Mouse (Mus musculus) T-cell, adult 2 months (primary cell): ENCODE measurements around the gene Ift27.

ENCODE experiments used
- DNase-seq: peaks from one replicate; pipeline ENCODE4 v3.0.0; 2022; ENCODE audit warnings: low spot score

Gene Ift27

GRCm38 (mm10) chr15:78172256-78172898 lies 1.5 kb downstream of the Ift27 start:
- DNase-seq: peak; percentile 52

- DNase-seq: peak; percentile 53
Observed at GRCm38 (mm10) chr15:78171651-78172050, 2.3 kb downstream of the Ift27 start.

GRCm38 (mm10) chr15:78170708-78171107 lies 3.2 kb downstream of the Ift27 start:
- DNase-seq: peak; percentile 74

- no peak for DNase-seq
Observed at GRCm38 (mm10) chr15:78169566-78169965, 4.3 kb downstream of the Ift27 start.

DNA sequence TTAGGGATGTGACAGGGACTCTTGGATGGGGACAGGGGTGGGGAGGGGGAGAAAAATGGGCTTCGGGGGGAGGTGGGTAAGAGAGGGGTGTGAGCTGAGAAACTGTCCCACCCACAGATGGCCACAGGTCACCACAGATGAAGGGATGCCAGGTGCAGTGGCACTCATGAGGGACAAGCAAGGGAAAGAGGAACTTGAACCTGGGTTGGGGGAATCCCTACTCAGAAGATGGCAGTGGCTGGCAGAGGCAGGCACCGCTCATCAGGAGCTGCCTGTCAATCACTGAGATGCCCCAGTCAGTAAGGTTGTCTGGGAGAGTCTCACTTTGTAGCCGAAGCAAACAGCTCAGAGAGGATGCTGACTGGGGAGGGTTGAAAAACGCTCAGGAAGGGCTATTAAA lies 8.6 kb downstream of the Ift27 start:
- no peak for DNase-seq

GRCm38 (mm10) chr15:78164466-78164865 lies 9.4 kb downstream of the Ift27 start:
- no peak for DNase-seq

GRCm38 (mm10) chr15:78161946-78162345 lies 12.0 kb downstream of the Ift27 start:
- no peak for DNase-seq

DNA sequence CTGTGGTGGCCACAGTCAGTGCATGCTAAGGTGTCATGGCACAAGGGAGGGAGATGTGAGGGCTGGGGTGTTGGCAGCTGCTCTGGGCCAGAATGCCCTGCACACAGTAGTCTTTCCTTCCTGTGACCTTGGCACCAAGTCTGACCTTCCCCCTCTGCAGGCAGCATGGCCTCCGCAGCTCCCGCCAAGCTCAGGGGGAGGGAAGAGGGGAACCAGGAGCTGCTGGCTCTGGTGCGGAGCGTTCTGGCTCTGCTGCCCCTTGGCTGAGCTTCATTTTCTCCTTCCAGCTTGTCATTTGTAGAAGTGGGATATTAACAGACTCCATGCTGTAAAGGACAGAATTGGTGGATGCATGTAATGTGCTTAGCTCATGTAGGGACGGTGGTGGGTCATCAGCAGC lies 15.6 kb downstream of the Ift27 start:
- DNase-seq: no peak

- no peak for DNase-seq
Observed at GRCm38 (mm10) chr15:78157824-78158223, 16.1 kb downstream of the Ift27 start.

GRCm38 (mm10) chr15:78157330-78157729 lies 16.6 kb downstream of the Ift27 start:
- DNase-seq: no peak

- DNase-seq: no peak
Observed at GRCm38 (mm10) chr15:78155421-78155820, 18.5 kb downstream of the Ift27 start.

GRCm38 (mm10) chr15:78153045-78153775 lies 20.7 kb downstream of the Ift27 start:
- no peak for DNase-seq

- no peak for DNase-seq
Observed at GRCm38 (mm10) chr15:78148565-78148964, 25.3 kb downstream of the Ift27 start.

GRCm38 (mm10) chr15:78140226-78140625 lies 33.7 kb downstream of the Ift27 start:
- DNase-seq: no peak

DNA sequence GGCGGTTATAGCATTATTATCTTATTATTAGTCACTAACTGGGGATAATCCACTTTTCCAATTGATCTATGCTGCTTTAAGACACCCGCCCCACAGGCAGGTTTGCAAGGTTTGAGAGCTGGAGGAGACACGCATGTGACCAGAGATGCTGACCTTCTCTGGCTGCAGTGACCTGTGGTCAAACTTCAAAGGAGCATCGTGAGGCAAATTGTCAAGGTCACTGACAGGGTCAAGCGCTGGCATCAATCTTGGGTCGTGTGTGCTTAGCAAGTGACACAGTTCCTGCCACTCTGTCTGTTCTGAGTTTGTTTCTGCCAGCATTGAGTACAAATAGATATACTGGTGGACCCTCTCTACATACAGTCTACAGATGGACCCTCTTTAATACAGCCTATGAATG lies 39.3 kb downstream of the Ift27 start:
- no peak for DNase-seq

DNA sequence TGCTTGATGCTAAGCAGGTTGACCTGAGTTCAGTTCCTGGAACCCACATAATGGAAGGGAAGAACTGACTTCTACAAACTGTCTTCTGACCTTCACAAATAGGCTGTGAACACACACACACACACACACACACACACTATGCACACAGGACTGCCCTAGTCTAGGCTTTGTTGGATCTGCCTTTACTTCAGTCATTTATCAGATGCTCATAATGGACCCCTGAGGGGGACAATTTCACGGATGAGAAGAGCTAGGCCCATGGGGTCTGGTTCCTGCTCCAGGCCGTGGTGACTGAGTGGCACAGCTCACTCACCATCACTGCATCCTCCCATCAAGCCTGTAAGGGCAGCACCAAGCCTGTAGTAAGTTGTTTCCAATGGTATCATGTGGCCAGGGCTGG lies 40.5 kb downstream of the Ift27 start:
- DNase-seq: no peak

GRCm38 (mm10) chr15:78119704-78120103 lies 54.2 kb downstream of the Ift27 start, which contains the start of gene Cacng2:
TSS of gene Cacng2 (minus strand) at chr15:78120028.
- peak; percentile 59 for DNase-seq

DNA sequence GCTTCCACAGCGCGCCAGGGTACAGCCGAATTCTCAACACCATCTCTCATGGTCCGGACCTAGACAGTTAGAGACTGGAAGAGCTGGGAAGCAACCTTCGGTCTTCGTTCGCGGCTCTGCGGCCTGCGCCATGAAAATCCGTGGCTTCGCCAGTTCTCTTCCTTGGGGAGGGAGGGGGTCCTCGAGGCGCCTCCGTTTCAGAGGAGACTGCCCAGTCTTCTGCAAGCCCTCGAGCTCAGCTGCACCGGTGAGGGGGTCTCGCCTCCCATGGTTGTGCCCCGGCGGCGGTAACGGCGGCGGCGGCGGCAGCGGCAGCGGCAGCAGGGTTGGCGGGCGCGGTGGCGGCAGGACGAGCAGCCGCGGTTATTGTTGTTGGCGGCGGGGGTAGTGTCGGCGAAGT lies 54.7 kb downstream of the Ift27 start:
- no peak for DNase-seq

DNA sequence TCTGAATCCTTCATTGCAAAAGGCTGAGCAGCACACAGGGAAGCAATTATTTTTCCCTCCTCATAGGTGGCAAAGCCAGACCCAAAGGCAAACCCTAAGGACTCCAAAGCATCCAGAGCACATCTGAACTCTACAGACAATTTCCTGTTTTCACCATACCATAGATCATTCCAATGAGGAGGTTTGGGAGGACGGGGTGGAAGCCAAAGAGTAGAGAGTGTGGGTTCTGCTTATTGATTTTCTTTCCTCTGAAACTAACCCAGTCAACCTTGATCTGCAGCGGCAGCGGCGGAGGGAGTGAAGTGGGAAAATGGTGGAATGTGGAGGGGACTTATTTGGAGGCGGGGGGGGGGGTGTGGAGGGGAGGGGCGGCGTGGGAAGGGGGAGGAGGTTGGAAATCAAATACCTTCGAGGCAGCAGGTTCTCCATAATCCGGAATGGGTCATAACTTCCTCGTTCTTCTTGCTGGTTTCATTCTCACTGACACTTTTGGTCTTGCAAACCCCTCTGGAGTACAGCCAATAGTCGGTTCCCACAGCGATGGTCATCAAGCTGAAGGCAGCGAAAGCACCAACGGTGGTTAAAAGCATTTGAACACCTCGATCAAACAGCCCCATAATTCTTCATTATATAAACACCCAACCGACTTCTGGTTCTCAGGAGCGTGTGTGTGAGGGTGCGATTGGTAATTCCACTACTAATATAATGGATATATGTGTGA lies 55.5 kb downstream of the Ift27 start:
- DNase-seq: no peak

GRCm38 (mm10) chr15:78117731-78118130 lies 56.2 kb downstream of the Ift27 start:
- DNase-seq: no peak

GRCm38 (mm10) chr15:78116936-78117335 lies 57.0 kb downstream of the Ift27 start:
- DNase-seq: no peak

- DNase-seq: no peak
Observed at GRCm38 (mm10) chr15:78116244-78116643, 57.7 kb downstream of the Ift27 start.
